Mouse (Mus musculus) myocyte (in vitro differentiated cells): ENCODE measurements around the gene Gm20388. TPM values are rescaled to one million over a fixed set of nuclear protein-coding genes. Genes with fewer than 3 reads are reported as not detected.

Source experiments
- H3K27me3 ChIP-seq: one replicate; pipeline ENCODE4 v1.6.1; 2011; ENCODE audit not compliant: control insufficient read depth, insufficient read depth, insufficient read length
- H3K36me3 ChIP-seq: one replicate; pipeline ENCODE4 v1.6.1; 2011; ENCODE audit not compliant: control insufficient read depth, insufficient read depth
- H3K4me2 ChIP-seq: one replicate; pipeline ENCODE4 v1.6.1; 2011; ENCODE audit warnings: low read depth, control low read depth
- H3K4me3 ChIP-seq: one replicate; pipeline ENCODE4 v1.5.1; 2011; ENCODE audit warnings: mild to moderate bottlenecking, control low read depth, moderate library complexity
- H3K79me2 ChIP-seq: one replicate; pipeline ENCODE4 v1.6.1; 2011; ENCODE audit not compliant: control insufficient read depth, insufficient read depth
- H3ac ChIP-seq: one replicate; pipeline ENCODE4 v1.6.1; 2011; ENCODE audit not compliant: control insufficient read depth, insufficient read length
- CEBPB ChIP-seq: IDR thresholded peaks from 2 replicates; pipeline ENCODE4 v1.6.1; 2011; ENCODE audit warnings: mild to moderate bottlenecking, moderate library complexity; ENCODE audit not compliant: poor library complexity, insufficient read depth, severe bottlenecking
- E2F4 ChIP-seq: IDR thresholded peaks from one replicate; pipeline ENCODE4 v1.6.1; 2011; ENCODE audit warnings: mild to moderate bottlenecking, control low read depth, moderate library complexity; ENCODE audit not compliant: insufficient read depth
- MAX ChIP-seq: IDR thresholded peaks from one replicate; pipeline ENCODE4 v1.6.1; 2011; ENCODE audit warnings: low read depth, mild to moderate bottlenecking, control low read depth
- MYOD1 ChIP-seq, 3 experiments: IDR thresholded peaks; one replicate each; pipeline ENCODE4 v1.6.1; 2011; ENCODE audit warnings: control low read depth in 2 of 3, low read depth in 2 of 3, mild to moderate bottlenecking in 2 of 3, moderate library complexity in 1 of 3; ENCODE audit not compliant: insufficient read length in 2 of 3, control insufficient read depth in 1 of 3
- MYOG ChIP-seq, 3 experiments: IDR thresholded peaks; one replicate each; pipeline ENCODE4 v1.6.1; 2011; ENCODE audit warnings: control low read depth in 2 of 3, low read depth in 2 of 3, mild to moderate bottlenecking in 2 of 3; ENCODE audit not compliant: insufficient read length in 2 of 3, control insufficient read depth in 1 of 3, insufficient read depth in 1 of 3
- POLR2A ChIP-seq: IDR thresholded peaks from one replicate; pipeline ENCODE4 v1.6.1; 2011; ENCODE audit warnings: low read depth, mild to moderate bottlenecking, control low read depth, moderate library complexity; ENCODE audit not compliant: insufficient read length
- POLR2AphosphoS2 ChIP-seq: IDR thresholded peaks from one replicate; pipeline ENCODE4 v1.6.1; 2011; ENCODE audit warnings: low read depth, control low read depth; ENCODE audit not compliant: insufficient read length
- REST ChIP-seq: IDR thresholded peaks from one replicate; pipeline ENCODE4 v1.6.1; 2011; ENCODE audit warnings: mild to moderate bottlenecking, control low read depth, moderate library complexity; ENCODE audit not compliant: insufficient read depth, insufficient read length
- SRF ChIP-seq: IDR thresholded peaks from one replicate; pipeline ENCODE4 v1.6.1; 2011; ENCODE audit warnings: low read depth; ENCODE audit not compliant: control insufficient read depth, insufficient read length
- TCF12 ChIP-seq: IDR thresholded peaks from one replicate; pipeline ENCODE4 v1.6.1; 2011; ENCODE audit warnings: mild to moderate bottlenecking, control low read depth; ENCODE audit not compliant: poor library complexity, insufficient read depth, severe bottlenecking
- TCF3 ChIP-seq: IDR thresholded peaks from one replicate; pipeline ENCODE4 v1.6.1; 2011; ENCODE audit warnings: low read depth, control low read depth; ENCODE audit not compliant: insufficient read length
- USF1 ChIP-seq: IDR thresholded peaks from one replicate; pipeline ENCODE4 v1.6.1; 2011; ENCODE audit warnings: low read depth, mild to moderate bottlenecking, control low read depth, moderate library complexity
- polyA plus RNA-seq: library from polyadenylated mRNA; unstranded; fragments of >200 nt; fragmentation: generic; extraction: Trizol; gene quantifications from one replicate; pipeline ENCODE4 v1.2.1, GENCODE M21; 2012; ENCODE audit warnings: missing spikeins

Gm20388 gene
- polyA plus RNA-seq, 1 experiment = 15.3 TPM

- TF ChIP-seq CEBPB = no peak
- no peak for TF ChIP-seq SRF
- no peak for TF ChIP-seq MYOD1 (IDR thresholded peaks at IDR 0.05; ENCODE audit: control insufficient read depth in 1 of 3, insufficient read length in 2 of 3, low read depth in 2 of 3)
- TF ChIP-seq USF1 = no peak
- TF ChIP-seq POLR2A = no peak
- no peak for TF ChIP-seq TCF3
- TF ChIP-seq REST = no peak
- TF ChIP-seq E2F4 = no peak
- TF ChIP-seq MAX = no peak
- no peak for TF ChIP-seq TCF12
- no peak for TF ChIP-seq MYOG (IDR thresholded peaks at IDR 0.05; ENCODE audit: control insufficient read depth in 1 of 3, insufficient read depth in 1 of 3, insufficient read length in 2 of 3, low read depth in 2 of 3)
- TF ChIP-seq POLR2AphosphoS2 = no peak
- no peak overlapping the region for H3K4me3 ChIP-seq
- H3K27me3 ChIP-seq = no peaks in the 10 kb centered on the region
- H3K4me2 ChIP-seq = peak overlapping the region; percentile 53
- H3K79me2 ChIP-seq = peaks cover 84% of the 10 kb centered on the region
- no peaks in the 10 kb centered on the region for H3K36me3 ChIP-seq
- no peak overlapping the region for H3ac ChIP-seq
Measured at GRCm38 (mm10) chr8:122525004-122525403, 2614.4 kb downstream of the Gm20388 start.

- no peak overlapping the region for H3ac ChIP-seq
- TF ChIP-seq TCF12 = no peak
- no peak for TF ChIP-seq E2F4
- no peaks in the 10 kb centered on the region for H3K36me3 ChIP-seq
- no peak overlapping the region for H3K4me3 ChIP-seq
- peaks cover 85% of the 10 kb centered on the region for H3K79me2 ChIP-seq
- H3K27me3 ChIP-seq = no peaks in the 10 kb centered on the region
- no peak overlapping the region for H3K4me2 ChIP-seq
Measured at GRCm38 (mm10) chr8:122526084-122526483, 2615.4 kb downstream of the Gm20388 start.

- no peak overlapping the region for H3K4me2 ChIP-seq
- no peaks in the 10 kb centered on the region for H3K36me3 ChIP-seq
- no peak for TF ChIP-seq REST
- TF ChIP-seq TCF3 = no peak
- no peak for TF ChIP-seq TCF12
- TF ChIP-seq POLR2AphosphoS2 = no peak
- TF ChIP-seq POLR2A = no peak
- H3K79me2 ChIP-seq = peaks cover 88% of the 10 kb centered on the region
- no peaks in the 10 kb centered on the region for H3K27me3 ChIP-seq
- no peak overlapping the region for H3ac ChIP-seq
- H3K4me3 ChIP-seq = no peak overlapping the region
Measured at GRCm38 (mm10) chr8:122526526-122527170, 2616.0 kb downstream of the Gm20388 start.

- Histone ChIP-seq H3ac (no peak overlapping the region), H3K4me2 (no peak overlapping the region), H3K36me3 (no peaks in the 10 kb centered on the region), H3K4me3 (no peak overlapping the region), H3K27me3 (no peaks in the 10 kb centered on the region), H3K79me2 (peaks cover 91% of the 10 kb centered on the region)
- no peak for TF ChIP-seq POLR2AphosphoS2
- no peak for TF ChIP-seq POLR2A
- TF ChIP-seq MYOD1 (IDR thresholded peaks at IDR 0.05; ENCODE audit: control insufficient read depth in 1 of 3, insufficient read length in 2 of 3, low read depth in 2 of 3) = no peak
- no peak for TF ChIP-seq E2F4
- no peak for TF ChIP-seq USF1
- TF ChIP-seq TCF12 = no peak
- TF ChIP-seq REST = no peak
- TF ChIP-seq MYOG (IDR thresholded peaks at IDR 0.05; ENCODE audit: control insufficient read depth in 1 of 3, insufficient read depth in 1 of 3, insufficient read length in 2 of 3, low read depth in 2 of 3) = no peak
- no peak for TF ChIP-seq TCF3
- TF ChIP-seq MAX = no peak
- no peak for TF ChIP-seq SRF
- TF ChIP-seq CEBPB = no peak
Measured at GRCm38 (mm10) chr8:122527937-122528336, 2617.3 kb downstream of the Gm20388 start.

GRCm38 (mm10) chr8:122529159-122529558, 2618.5 kb downstream of the Gm20388 start:
- H3K36me3 ChIP-seq = no peaks in the 10 kb centered on the region
- no peak overlapping the region for H3ac ChIP-seq
- H3K79me2 ChIP-seq = peaks cover 95% of the 10 kb centered on the region
- no peak overlapping the region for H3K4me3 ChIP-seq
- TF ChIP-seq TCF12 = no peak
- TF ChIP-seq CEBPB = no peak
- H3K4me2 ChIP-seq = no peak overlapping the region
- H3K27me3 ChIP-seq = no peaks in the 10 kb centered on the region
